Mouse (Mus musculus) cortical plate, adult 2 months (tissue): ENCODE results near the gene Creb3. TPM values are rescaled to one million over a fixed set of nuclear protein-coding genes. Genes with fewer than 3 reads are reported as not detected.
A peak's percentile ranks its signal among the peaks of the same experiment; 100 is the strongest.

Source experiments
- H3K27ac ChIP-seq: fragments of 200-500 bp; 2 replicates; pipeline ENCODE4 v1.5.1; 2012; ENCODE audit warnings: low read length, control low read depth, inconsistent platforms; ENCODE audit not compliant: insufficient read depth
- H3K4me1 ChIP-seq: fragments of 200-500 bp; 2 replicates; pipeline ENCODE4 v1.6.1; 2011; ENCODE audit warnings: low read length; ENCODE audit not compliant: control insufficient read depth, insufficient read depth
- H3K4me3 ChIP-seq: fragments of 200-500 bp; 2 replicates; pipeline ENCODE4 v1.5.1; 2011; ENCODE audit warnings: mild to moderate bottlenecking, low read length, control low read depth; ENCODE audit not compliant: insufficient read depth
- CTCF ChIP-seq: fragments of 200-500 bp; IDR thresholded peaks from 2 replicates; pipeline ENCODE4 v1.5.1; 2011; ENCODE audit warnings: mild to moderate bottlenecking, control low read depth, low read length; ENCODE audit not compliant: insufficient read depth; ENCODE audit errors: extremely low read depth
- POLR2A ChIP-seq: fragments of 200-500 bp; IDR thresholded peaks from 2 replicates; pipeline ENCODE4 v1.6.1; 2011; ENCODE audit warnings: mild to moderate bottlenecking, low read length, control low read depth; ENCODE audit not compliant: insufficient read depth; ENCODE audit errors: extremely low read depth
- polyA plus RNA-seq: library from polyadenylated mRNA; depleted of rRNA; stranded (reverse); fragments of >200 nt; gene quantifications from 2 replicates; pipeline ENCODE4 v1.2.3, GENCODE M21; 2012; rRNA removed

The Creb3 gene
- polyA plus RNA-seq: 61.8 and 65.9 TPM in 2 replicates

DNA sequence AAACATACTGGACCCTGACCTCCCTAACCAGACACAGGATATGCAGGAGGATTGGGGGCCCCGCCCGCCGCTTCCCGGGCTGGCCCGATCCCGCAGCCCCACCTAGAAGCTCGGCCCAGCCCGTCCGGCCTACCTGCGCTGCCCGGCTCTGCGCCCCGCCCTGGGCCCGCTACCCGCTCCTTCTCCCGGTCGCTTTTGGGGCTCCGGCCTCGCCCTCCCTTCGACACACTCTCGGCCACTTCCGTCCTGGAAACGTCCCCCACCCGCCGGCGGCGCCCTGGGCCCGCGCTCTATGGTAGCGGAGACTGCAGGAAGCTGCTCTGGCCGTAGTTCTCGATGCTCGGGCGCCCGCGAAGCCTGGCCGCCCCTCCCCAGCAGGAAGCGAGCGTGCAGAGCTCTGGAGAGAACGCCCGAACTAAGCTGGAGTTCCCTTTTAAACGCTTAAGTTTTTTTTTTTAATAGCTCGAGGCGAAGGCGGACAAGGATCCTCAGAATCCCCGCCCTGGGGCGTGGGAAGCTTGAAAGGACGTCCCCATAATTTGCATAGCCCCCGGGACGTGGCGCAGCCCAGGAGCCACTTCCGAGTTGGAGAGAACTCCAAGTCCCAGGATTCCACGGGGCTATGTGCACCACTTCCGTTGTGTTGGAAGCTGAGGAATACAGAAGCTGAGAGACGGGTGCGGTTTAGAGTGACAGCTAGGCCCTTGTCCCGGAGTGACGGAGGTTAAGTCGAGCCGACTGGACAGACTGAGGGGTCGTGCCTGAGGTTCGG, at the start of gene Creb3, which contains the start of gene Tln1:
Creb3 (plus strand) TSS at position 336 of the 772 bp plus-strand sequence.
Tln1 (minus strand) TSS at position 695 of the 772 bp plus-strand sequence.
- TF ChIP-seq POLR2A (peak; percentile 90), CTCF (no peak)
- Histone ChIP-seq H3K27ac (peak within 1 kb of the TSS; percentile 30), H3K4me3 (peak within 1 kb of the TSS; percentile 71), H3K4me1 (peaks cover 10% of the 10 kb centered on the region)

DNA sequence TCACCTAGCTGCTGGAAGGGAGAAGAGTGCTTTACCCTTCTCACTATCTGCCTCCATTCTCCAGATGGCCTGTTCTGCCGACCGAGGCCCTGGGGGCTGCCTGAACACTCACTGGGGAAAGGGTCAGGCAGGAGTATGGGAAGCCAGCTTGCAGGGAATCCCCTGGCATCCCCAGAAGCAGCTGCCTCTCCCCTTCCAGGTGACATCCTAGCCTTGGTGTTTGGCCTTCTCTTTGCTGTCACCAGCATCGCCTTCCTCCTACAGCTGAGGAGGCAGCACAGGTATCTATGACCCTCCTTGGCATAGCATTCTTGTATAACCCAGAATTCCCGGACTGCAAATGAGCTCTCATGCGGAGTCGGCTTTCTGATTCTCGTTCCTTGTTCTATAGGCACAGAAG, 49.5 kb upstream of the Creb3 start:
- H3K27ac ChIP-seq: no peak overlapping the region
- H3K4me1 ChIP-seq: no peaks in the 10 kb centered on the region
- no peak overlapping the region for H3K4me3 ChIP-seq
- no peak for TF ChIP-seq CTCF
- no peak for TF ChIP-seq POLR2A

DNA sequence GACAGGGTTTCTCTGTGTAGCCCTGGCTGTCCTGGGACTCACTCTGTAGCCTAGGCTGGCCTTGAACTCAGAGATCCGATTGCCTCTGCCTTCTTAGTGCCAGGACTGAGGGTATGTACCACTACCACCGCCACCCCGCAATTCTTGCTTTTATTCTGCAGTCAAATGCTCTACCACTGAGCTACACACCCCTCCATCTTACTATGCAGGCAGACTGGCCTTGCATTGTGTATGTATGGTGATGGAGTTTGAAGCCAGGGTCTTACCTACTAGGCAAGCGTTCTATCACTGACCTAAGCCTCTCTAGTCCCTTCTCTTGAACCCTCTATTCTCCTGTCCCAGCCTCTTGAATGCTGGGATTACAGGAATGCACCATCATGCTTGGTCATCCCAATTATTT, 48.8 kb upstream of the Creb3 start:
- no peaks in the 10 kb centered on the region for H3K4me1 ChIP-seq
- TF ChIP-seq POLR2A: no peak
- no peak for TF ChIP-seq CTCF
- H3K27ac ChIP-seq: no peak overlapping the region
- no peak overlapping the region for H3K4me3 ChIP-seq

DNA sequence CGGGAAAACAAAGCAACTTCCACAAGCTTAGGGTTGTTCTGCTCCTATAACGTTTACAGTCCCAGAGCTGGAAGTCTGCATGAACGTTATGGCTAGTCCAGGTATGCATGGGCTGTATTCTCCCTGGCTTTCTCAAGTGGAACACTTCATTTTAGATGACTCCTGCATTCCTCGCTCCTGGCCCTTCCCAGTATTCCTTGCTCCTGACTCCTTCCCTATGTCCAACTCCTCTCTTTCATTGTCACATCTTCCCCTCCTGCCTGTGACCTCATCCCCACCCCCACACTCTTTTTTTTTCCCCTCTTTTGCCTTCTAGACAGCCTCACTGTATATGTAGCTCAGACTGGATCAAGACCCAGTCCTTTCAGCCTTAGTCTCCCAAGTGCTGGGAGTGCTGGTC, 48.3 kb upstream of the Creb3 start:
- Histone ChIP-seq H3K27ac (no peak overlapping the region), H3K4me1 (no peaks in the 10 kb centered on the region), H3K4me3 (no peak overlapping the region)
- TF ChIP-seq POLR2A: no peak

DNA sequence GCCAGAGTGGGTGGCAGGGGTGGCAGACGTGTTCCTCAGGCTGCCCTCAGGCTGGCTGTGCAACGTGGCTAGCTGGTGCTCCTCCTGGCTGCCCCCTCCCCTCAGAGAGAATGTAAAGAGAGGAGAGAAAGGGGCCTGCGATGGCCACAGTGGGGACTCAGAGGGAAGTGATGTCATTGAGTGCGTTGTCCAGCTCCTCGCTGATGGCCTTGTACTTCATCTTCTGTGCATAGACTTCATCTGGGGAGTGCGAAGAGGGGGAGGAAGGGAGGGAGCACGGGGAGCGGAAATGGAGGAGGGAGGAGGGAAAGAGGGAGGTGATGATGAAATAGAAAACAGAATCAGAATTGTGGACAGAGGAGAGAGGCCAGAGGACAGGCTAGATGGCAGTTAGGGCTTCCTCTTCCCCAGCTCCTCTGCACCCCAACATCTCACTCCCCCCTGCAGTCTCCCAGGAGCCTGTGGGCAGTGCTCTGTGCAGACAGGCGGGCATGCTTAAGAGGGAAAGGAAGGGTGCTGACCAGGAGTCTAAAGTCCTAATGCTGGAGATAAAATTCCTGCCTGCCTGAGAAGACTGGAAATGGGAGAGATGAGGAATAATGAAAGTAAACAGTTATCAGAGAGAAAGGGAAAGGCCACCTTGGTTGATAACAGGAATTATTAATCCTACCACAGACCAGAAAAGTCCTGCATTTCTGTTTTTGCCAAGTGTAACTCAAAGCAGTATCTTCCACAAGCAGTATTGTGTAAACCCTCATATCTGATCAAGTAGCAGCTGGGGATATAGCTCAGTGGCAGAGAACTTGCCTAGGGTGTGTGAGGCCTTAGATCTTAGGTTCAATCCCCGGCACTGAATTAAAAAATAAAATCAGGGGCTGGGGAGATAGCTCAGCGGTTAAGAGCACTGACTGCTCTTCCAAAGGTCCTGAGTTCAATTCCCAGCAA, 46.1 kb upstream of the Creb3 start:
- no peak for TF ChIP-seq POLR2A
- TF ChIP-seq CTCF: no peak
- H3K4me1 ChIP-seq: no peaks in the 10 kb centered on the region
- H3K4me3 ChIP-seq: no peak overlapping the region
- H3K27ac ChIP-seq: no peak overlapping the region

DNA sequence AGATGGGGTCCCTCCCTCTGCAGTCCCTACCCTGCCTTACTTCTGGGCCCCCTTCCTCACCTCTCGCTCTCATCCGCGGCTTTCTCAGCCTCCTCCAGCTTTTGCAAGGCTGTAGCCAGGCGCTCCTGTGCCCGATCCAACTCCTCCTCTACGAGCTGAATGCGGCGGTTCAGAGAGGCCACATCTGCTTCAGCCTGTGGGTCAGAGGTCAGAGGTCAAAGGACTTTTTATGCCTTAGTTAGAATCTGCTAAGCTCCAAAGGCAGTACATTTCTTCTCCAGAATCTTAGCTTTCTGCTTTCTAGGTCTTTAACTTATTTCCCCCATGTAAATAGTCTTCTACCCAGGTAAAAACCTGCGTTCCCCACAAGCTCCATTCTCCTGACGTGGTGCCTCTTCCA, 42.6 kb upstream of the Creb3 start:
- Histone ChIP-seq H3K27ac (no peak overlapping the region), H3K4me3 (peak overlapping the region; percentile 14; the same call in 1 of the 2 replicates), H3K4me1 (no peaks in the 10 kb centered on the region)
- TF ChIP-seq POLR2A: no peak

DNA sequence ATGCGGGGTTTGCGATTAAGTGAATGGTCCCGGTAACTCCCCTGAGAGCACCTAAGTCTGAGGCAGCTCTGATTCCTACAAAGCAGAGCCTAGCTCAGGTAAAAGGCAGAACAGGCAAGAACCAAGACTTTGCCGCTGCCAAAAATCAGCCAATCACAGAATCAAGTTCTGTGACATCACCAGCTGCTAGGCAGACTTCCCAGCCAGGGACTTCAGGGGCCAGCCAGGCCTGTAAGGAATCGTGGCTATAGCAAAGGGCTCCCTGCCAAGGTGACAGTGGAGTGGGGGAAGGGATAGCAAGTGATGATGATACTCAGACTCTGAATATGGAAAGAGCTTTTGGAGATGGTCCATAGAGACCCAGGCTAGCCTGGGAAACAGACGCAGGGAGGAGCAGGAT, 42.2 kb upstream of the Creb3 start:
- H3K4me3 ChIP-seq: no peak overlapping the region; the same call in 1 of the 2 replicates
- TF ChIP-seq POLR2A: no peak
- TF ChIP-seq CTCF: no peak
- H3K4me1 ChIP-seq: no peaks in the 10 kb centered on the region

DNA sequence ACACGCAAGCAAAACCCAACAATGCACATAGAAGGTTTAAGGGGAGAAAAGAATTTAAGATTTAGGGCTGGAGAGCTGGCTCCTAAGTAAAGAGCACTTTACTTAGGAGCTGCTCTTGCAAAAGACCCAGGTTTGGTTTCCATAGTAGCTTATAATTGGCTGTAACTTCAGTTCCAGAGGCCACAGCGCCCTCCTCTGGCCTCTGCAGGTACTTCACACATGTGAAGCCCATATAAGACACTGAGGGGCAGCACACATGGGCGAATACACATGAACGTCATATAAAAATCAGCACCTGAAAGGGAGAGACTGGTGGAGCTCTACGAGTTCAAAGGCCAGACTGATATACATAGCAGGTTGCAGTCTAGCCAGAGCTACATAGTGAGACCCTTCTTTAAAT, 34.3 kb upstream of the Creb3 start:
- H3K4me3 ChIP-seq: no peak overlapping the region
- no peak overlapping the region for H3K27ac ChIP-seq
- no peak for TF ChIP-seq POLR2A
- 0 out of 2 replicates have a peak, but pooled peaks have one; percentile 15 for TF ChIP-seq CTCF
- no peaks in the 10 kb centered on the region for H3K4me1 ChIP-seq

More for the DNA sequence above, 42.2 kb upstream of the Creb3 start:
- H3K27ac ChIP-seq: no peak overlapping the region

DNA sequence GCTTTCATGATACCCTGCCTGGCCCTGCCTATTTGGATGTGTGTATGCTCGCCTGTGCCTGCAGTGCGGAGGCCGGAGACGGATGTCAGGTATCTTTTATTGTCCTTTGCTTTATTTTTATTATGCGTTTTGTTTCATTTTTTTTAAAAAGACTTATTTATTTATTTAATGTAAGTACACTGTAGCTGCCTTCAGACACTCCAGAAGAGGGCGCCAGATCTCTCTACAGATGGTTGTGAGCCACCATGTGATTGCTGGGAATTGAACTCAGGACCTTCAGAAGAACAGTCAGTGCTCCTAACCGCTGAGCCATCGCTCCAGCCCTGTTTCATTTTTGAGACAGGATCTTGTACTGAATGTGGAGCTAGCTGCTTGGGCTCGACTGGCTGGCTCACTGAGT, 33.6 kb upstream of the Creb3 start:
- TF ChIP-seq CTCF: no peak
- TF ChIP-seq POLR2A: no peak
- H3K4me3 ChIP-seq: no peak overlapping the region
- no peaks in the 10 kb centered on the region for H3K4me1 ChIP-seq
- H3K27ac ChIP-seq: no peak overlapping the region
